Mouse (Mus musculus) brain, embryonic 14.5 days (tissue): Measurements from ENCODE around the gene Atp5mpl. TPM values are rescaled to one million over a fixed set of nuclear protein-coding genes. Genes with fewer than 3 reads are reported as not detected.

Experiments
- DNase-seq: peaks from one replicate; pipeline ENCODE4 v3.0.0-alpha.2; 2011; ENCODE audit warnings: low read depth
- CTCF ChIP-seq: fragments of 200-500 bp; IDR thresholded peaks from 2 replicates; pipeline ENCODE4 v1.5.1; 2012; ENCODE audit warnings: inconsistent platforms, mild to moderate bottlenecking, moderate library complexity, borderline replicate concordance; ENCODE audit not compliant: insufficient read depth, insufficient read length; ENCODE audit errors: extremely low read depth
- POLR2A ChIP-seq: fragments of 200-500 bp; IDR thresholded peaks from 2 replicates; pipeline ENCODE4 v1.6.1; 2012; ENCODE audit warnings: mild to moderate bottlenecking, inconsistent platforms, borderline replicate concordance; ENCODE audit not compliant: poor library complexity, insufficient read depth, insufficient read length, severe bottlenecking; ENCODE audit errors: extremely low read depth
- polyA plus RNA-seq: library from polyadenylated mRNA; depleted of rRNA; stranded (reverse); fragments of >200 nt; gene quantifications from 2 replicates; pipeline ENCODE4 v1.2.3, GENCODE M21; 2012; rRNA removed

Atp5mpl gene
- 193 and 206 TPM in 2 replicates for polyA plus RNA-seq

- DNase-seq: peak; percentile 98
- TF ChIP-seq CTCF (peak; percentile 99), POLR2A (peak; percentile 48; the same call in 1 of the 2 replicates)
Measured at GRCm38 (mm10) chr12:111966683-111967173, at the start of gene Atp5mpl. Gene Atp5mpl (minus strand): TSS chr12:111966977.

GRCm38 (mm10) chr12:112016346-112016745 is 49.6 kb upstream of the Atp5mpl start:
- TF ChIP-seq CTCF (no peak), POLR2A (no peak)
- no peak for DNase-seq

GRCm38 (mm10) chr12:112013271-112013801 is 46.6 kb upstream of the Atp5mpl start:
- TF ChIP-seq CTCF (no peak), POLR2A (no peak)
- DNase-seq: peak; percentile 74

GRCm38 (mm10) chr12:112012511-112013270 is 45.9 kb upstream of the Atp5mpl start:
- TF ChIP-seq POLR2A: no peak
- TF ChIP-seq CTCF: no peak

GRCm38 (mm10) chr12:112001223-112001622 is 34.4 kb upstream of the Atp5mpl start:
- TF ChIP-seq CTCF (peak; percentile 63; the same call in 1 of the 2 replicates), POLR2A (no peak)

More at GRCm38 (mm10) chr12:112012511-112013270, 45.9 kb upstream of the Atp5mpl start:
- peak; percentile 67 for DNase-seq

DNA sequence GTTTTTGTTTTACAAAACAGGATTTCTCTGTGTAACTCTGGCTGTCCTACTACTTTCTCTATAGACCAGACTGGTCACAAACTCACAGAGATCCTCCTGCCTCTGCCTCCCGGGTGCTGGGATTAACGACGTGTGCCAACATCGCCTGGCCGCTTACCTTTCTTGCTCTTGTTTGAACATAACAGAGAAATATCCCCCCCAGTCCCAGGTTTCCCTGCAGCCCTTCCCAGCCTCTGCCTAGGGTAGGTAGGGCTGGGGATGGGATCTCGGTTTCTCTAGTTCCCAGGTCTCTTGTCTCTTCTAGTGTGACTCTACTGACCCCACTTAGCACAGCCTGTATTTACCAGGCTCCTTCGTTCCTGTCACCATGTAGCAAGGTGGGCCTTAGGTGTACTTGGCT is 33.0 kb upstream of the Atp5mpl start:
- DNase-seq: no peak
- TF ChIP-seq POLR2A (no peak), CTCF (no peak)

More at GRCm38 (mm10) chr12:112001223-112001622, 34.4 kb upstream of the Atp5mpl start:
- peak; percentile 85 for DNase-seq

DNA sequence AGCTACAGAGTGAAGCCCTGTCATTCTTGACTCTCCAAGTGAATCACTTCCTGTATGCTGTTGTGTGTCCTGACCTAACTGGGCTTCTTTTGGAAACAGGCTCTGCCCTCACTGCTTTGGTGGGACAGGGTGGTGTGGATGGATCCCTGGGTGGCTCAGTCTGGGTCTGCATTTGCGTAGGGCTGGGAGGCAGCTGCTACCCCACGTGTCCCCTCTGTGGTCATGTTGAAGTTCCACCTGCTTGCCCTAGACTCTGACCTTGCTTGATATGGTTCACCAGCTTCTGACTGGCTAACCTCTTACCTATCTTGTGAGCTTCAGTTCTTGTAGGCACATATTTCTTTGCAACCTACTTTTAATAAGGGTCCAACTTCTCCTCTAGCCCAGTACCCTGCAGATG is 28.4 kb upstream of the Atp5mpl start:
- TF ChIP-seq CTCF: no peak
- no peak for TF ChIP-seq POLR2A
- DNase-seq: no peak

DNA sequence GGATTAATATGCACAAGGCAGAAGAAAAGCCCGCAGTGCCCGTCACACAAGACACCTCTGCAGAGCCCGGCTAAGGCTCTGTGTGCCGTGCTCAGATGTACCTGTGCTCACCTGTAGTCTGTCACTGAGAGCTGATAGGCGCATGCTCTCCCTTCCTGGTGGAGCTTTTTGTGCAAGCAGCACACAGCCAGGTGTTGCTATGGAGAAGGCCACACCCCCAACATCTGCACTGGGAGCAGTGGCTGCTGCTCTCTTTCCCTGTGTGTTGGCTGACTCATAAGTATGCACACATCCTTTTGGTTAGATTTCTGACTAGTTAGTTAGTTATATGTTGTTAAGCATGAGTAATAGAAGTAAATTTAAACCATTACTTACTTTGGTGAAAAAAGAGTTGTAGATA is 25.8 kb upstream of the Atp5mpl start:
- TF ChIP-seq CTCF (no peak), POLR2A (no peak)
- DNase-seq: no peak

DNA sequence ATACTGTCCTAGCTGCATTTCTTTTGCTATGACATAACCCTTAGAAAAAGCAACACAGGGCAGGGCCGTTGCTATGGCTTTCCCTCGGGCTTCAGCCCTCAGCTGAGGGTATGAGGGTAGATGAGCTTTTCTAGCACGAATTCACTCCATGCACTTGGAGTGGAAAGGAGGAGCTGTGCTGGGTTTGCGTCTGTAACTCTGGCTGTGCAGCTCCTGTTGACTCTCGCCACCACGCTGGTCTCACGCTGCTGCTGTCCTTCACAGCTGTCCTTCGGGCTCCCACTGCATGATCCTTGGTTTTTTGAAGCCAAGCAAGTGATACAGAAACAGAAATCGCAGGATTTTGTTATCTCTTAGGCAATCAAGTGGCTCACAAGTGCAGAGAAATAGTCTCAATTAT is 20.0 kb upstream of the Atp5mpl start:
- DNase-seq: no peak
- no peak for TF ChIP-seq CTCF
- no peak for TF ChIP-seq POLR2A

- no peak for TF ChIP-seq CTCF
- TF ChIP-seq POLR2A: no peak
- no peak for DNase-seq
Measured at GRCm38 (mm10) chr12:111983165-111983564, 16.4 kb upstream of the Atp5mpl start.

DNA sequence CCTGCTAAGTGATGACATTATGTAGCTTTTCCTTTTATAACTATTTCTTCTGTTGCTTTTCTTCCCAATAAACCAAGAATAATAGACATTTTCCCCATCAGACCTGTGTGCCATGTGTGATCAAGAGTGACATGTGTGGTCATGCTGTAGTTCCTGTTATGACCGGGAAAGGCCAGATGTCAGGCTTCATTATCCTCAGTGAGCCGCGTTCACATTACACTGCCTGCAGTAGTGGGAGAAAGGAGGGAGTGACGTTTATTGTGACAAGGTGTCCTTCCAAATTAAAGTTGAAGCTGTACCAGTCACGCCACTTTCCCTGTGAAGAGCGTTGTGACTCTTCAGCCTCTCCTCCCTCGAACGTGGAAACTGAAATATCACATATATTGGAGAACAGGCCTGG is 15.1 kb upstream of the Atp5mpl start:
- TF ChIP-seq CTCF: no peak
- TF ChIP-seq POLR2A: no peak
- no peak for DNase-seq

GRCm38 (mm10) chr12:111980887-111981367 is 14.2 kb upstream of the Atp5mpl start, which contains the start of gene Rd3l:
Gene Rd3l (minus strand): TSS chr12:111981317.
- no peak for DNase-seq
- TF ChIP-seq POLR2A: no peak
- TF ChIP-seq CTCF: no peak

- TF ChIP-seq POLR2A (no peak), CTCF (no peak)
- no peak for DNase-seq
Measured at GRCm38 (mm10) chr12:111978274-111978673, 11.5 kb upstream of the Atp5mpl start.

DNA sequence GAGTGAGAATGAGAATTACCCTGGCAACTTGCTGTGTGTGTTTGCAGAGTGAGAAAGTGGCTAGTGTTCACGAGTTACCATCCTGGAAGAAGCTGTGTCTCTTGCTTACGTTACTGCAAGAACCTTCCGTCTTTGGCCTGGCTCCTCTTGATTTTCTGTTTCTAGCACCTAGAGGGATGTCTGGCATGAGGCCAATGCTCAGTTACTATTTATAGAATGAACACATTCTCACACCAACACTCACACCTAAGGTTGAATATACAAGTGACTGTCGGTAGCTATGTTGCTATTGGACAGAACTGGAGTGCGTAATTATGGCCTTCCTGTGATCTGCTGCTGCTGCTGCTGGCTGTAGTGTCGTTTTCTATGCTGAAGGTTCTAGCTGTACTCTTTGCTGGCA is 10.4 kb upstream of the Atp5mpl start:
- TF ChIP-seq CTCF (no peak), POLR2A (no peak)
- DNase-seq: peak; percentile 75

GRCm38 (mm10) chr12:111974578-111974977 is 7.8 kb upstream of the Atp5mpl start:
- TF ChIP-seq CTCF (no peak), POLR2A (no peak)
- no peak for DNase-seq
